Mouse (Mus musculus) intestine, embryonic 16.5 days (tissue): ENCODE data around the gene Lrmda. TPM values are rescaled to one million over a fixed set of nuclear protein-coding genes. Genes with fewer than 3 reads are reported as not detected.
A peak's percentile ranks its signal among the peaks of the same experiment; 100 is the strongest.

ENCODE experiments used
- ATAC-seq: fragments of 200-750 bp; cut with Nextera tagmentation; 2 replicates; pipeline ENCODE4 v1.8.0; 2017; ENCODE audit warnings: moderate TSS enrichment, moderate library complexity
- H3K27ac ChIP-seq: fragments of 300-500 bp; sonication (generic); 2 replicates; pipeline ENCODE4 v1.5.1; 2014; ENCODE audit warnings: mild to moderate bottlenecking, low read length
- H3K27me3 ChIP-seq: fragments of 300-500 bp; sonication (generic); replicated peaks from 2 replicates; pipeline ENCODE4 v1.6.1; 2014; ENCODE audit warnings: low read length, control low read depth, mixed read lengths; ENCODE audit not compliant: control insufficient read depth, insufficient read depth
- H3K36me3 ChIP-seq: fragments of 300-500 bp; sonication (generic); 2 replicates; pipeline ENCODE4 v1.6.1; 2014; ENCODE audit warnings: low read length, control low read depth; ENCODE audit not compliant: control insufficient read depth, insufficient read depth
- H3K4me1 ChIP-seq: fragments of 300-500 bp; sonication (generic); 2 replicates; pipeline ENCODE4 v1.6.1; 2014; ENCODE audit warnings: low read length, control low read depth, mixed read lengths; ENCODE audit not compliant: control insufficient read depth, insufficient read depth
- H3K4me2 ChIP-seq: fragments of 300-500 bp; sonication (generic); 2 replicates; pipeline ENCODE4 v1.6.1; 2014; ENCODE audit warnings: low read depth, low read length, control low read depth
- H3K4me3 ChIP-seq: fragments of 300-500 bp; sonication (generic); 2 replicates; pipeline ENCODE4 v1.5.1; 2014; ENCODE audit warnings: mild to moderate bottlenecking, low read length
- H3K9ac ChIP-seq: fragments of 300-500 bp; sonication (generic); 2 replicates; pipeline ENCODE4 v1.6.1; 2014; ENCODE audit warnings: low read depth, low read length
- H3K9me3 ChIP-seq: fragments of 300-500 bp; sonication (generic); 2 replicates; pipeline ENCODE4 v1.6.1; 2016; ENCODE audit warnings: low read length, control low read depth; ENCODE audit not compliant: control insufficient read depth
- WGBS: fragments of 180-500 bp; shearing (Covaris S2); extraction: QIAGEN DNeasy Blood & Tissue Kit; methylation state at CpG from one replicate; pipeline ENCODE4 v1.1.7; 2014; 5-methylcytosine and 5-hydroxymethylcytosine counted together
- polyA plus RNA-seq: library from polyadenylated mRNA; unstranded; fragments of >200 nt; fragmentation: Nextera tagmentation; extraction: Ambion mirVana; gene quantifications from 2 replicates; pipeline ENCODE4 v1.2.1, GENCODE M21; 2015

Lrmda gene
- polyA plus RNA-seq, 1 experiment from 2014 or later: 0.53 TPM

DNA sequence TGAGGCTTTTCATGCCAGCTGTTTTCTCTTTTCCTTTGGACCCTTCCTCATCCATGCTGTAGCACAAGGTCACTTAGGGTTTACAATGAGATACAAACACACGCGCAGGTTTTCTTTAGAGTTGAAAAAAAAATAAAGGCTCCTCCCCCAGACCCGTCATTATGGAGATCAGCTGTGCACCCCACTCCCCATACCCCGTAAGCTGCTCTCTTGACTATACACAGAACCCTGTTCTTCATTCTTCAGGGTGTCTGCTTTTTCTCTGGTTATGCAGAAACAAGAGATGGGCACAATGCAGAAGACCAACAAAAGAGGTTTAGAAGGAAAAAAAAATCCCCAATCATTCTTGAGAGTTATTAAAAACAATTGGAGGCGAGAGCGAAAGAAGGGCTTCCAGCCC, 16.8 kb downstream of the Lrmda start:
- no peak overlapping the region for H3K9ac ChIP-seq
- 48% methylated on average over 6 of the region's 6 CpGs for WGBS
- no peak overlapping the region for H3K4me2 ChIP-seq
- no peaks in the 10 kb centered on the region for H3K36me3 ChIP-seq
- H3K9me3 ChIP-seq: no peaks in the 10 kb centered on the region
- H3K4me3 ChIP-seq: no peak overlapping the region
- no peak overlapping the region for H3K27ac ChIP-seq
- peaks cover 10% of the 10 kb centered on the region for H3K4me1 ChIP-seq
- H3K27me3 ChIP-seq: no peaks in the 10 kb centered on the region
- 0 out of 2 replicates have a peak, but pooled peaks have one; percentile 5 for ATAC-seq

DNA sequence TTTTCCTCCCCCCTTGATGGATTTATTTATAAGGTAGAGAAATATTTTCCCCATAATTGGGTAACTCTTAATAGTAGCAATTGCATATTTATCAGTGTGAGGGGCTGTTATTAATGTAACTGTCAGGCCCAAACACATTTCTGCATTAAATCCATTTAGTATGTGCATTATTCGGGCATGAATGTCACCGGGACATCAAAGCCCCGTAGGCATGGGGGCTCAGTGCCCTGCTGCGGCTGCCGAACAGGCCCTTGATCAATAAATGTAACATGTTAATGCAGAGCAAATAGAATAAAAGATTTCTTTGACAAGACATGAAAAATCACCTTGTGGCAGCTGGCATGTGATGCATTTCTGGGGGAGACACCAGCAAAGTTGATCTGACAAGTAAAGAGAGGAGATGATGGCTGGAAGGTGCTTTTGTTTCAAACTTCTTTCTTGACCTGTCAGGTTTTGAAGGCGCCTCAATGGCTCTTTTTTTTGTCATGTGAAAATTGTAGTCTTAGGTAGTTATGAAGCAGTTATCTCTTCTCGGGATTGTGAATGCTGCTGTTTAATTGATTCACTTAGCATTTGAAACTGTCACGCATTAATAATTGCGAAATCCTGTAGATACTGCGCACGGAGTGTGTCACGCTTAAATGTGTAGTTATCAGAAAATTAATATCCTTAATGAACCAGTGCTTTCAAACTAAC, 17.4 kb downstream of the Lrmda start:
- H3K27ac ChIP-seq: no peak overlapping the region
- H3K4me3 ChIP-seq: no peak overlapping the region
- H3K4me1 ChIP-seq: peaks cover 10% of the 10 kb centered on the region
- H3K4me2 ChIP-seq: no peak overlapping the region
- H3K27me3 ChIP-seq: no peaks in the 10 kb centered on the region
- ATAC-seq: no peak
- no peaks in the 10 kb centered on the region for H3K9me3 ChIP-seq
- no peak overlapping the region for H3K9ac ChIP-seq
- WGBS: 73% methylated on average over 12 of the region's 12 CpGs
- H3K36me3 ChIP-seq: no peaks in the 10 kb centered on the region

DNA sequence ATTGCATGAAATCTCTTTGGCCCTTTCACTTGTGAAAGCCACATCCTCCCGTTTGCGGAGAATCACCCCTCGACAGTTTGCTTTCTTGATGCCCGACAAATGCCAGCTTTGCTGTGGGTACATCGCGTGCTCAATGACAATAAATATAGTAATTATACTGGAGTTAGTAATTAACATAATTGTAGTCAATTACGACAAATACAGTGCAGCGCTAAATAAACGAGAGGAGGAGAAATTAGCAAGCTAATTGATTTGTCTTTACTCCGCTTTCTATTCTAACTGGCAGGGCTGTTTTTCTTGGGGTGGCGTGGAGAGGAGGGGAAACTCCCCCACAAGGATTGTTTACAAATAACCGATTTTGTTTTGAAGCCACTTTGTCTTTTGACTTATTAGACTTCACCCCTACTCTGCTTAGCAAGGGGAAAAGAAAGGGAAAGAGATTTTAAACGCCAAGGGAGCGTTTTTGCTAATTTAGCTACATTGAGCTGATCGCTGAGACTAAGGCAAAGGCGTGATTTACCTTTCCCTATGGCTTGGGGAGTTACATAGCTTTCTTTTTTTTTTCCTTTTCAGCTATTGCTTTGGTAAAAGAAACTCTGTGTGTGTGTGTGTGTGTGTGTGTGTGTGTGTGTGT, 18.1 kb downstream of the Lrmda start:
- no peak overlapping the region for H3K9ac ChIP-seq
- H3K4me1 ChIP-seq: peaks cover 10% of the 10 kb centered on the region
- no peaks in the 10 kb centered on the region for H3K27me3 ChIP-seq
- ATAC-seq: no peak
- WGBS: 68% methylated on average over 16 of the region's 16 CpGs
- H3K4me2 ChIP-seq: no peak overlapping the region
- no peaks in the 10 kb centered on the region for H3K36me3 ChIP-seq
- no peak overlapping the region for H3K4me3 ChIP-seq
- no peak overlapping the region for H3K27ac ChIP-seq
- no peaks in the 10 kb centered on the region for H3K9me3 ChIP-seq

DNA sequence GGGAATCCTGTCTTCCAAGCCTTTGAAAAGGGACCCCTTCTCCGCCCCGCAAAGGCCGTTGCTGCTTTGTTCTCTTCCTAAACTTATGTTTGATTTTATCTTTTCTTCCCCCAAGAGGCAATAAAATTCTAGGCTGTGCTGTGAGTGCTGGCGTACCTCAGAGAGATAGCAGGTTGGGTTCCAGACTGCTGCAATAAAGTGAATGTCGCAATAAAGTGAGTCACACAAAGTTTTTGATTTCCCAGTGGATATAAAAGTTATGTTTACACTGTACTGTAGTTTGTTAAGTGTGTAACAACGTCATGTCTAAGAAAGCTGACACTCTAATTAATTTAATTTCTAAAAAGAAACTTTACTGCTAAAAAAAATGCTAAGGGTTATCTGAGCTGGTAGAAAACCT, 22.6 kb downstream of the Lrmda start:
- Histone ChIP-seq H3K4me3 (no peak overlapping the region), H3K4me2 (no peak overlapping the region), H3K27me3 (no peaks in the 10 kb centered on the region), H3K27ac (no peak overlapping the region), H3K9ac (no peak overlapping the region), H3K36me3 (no peaks in the 10 kb centered on the region), H3K9me3 (no peaks in the 10 kb centered on the region), H3K4me1 (no peaks in the 10 kb centered on the region)
- no peak for ATAC-seq
- WGBS: 58% methylated on average over 6 of the region's 6 CpGs

DNA sequence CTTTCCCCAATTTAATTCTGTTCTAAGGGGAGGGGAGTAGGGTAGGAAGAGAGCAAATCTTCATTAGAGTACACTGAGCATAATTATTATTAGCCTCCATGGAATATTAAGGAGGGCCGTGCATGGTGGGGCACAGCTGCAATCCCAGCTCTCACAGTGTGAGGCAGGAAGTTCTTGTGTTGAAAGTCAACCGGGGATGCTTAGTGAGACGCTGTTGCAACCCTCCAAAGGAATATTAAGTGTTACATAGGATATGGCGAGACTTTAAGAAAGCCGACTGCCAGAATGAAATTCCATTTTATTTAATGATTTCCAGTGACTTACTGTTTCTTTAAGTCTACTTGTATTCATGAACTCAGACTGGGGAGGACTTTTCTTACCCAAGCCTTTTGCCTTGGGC, 23.9 kb downstream of the Lrmda start:
- ATAC-seq: no peak
- H3K9me3 ChIP-seq: no peaks in the 10 kb centered on the region
- no peak overlapping the region for H3K9ac ChIP-seq
- H3K27me3 ChIP-seq: no peaks in the 10 kb centered on the region
- H3K4me3 ChIP-seq: no peak overlapping the region
- H3K36me3 ChIP-seq: no peaks in the 10 kb centered on the region
- 84% methylated on average over 5 of the region's 5 CpGs for WGBS
- H3K27ac ChIP-seq: no peak overlapping the region
- no peak overlapping the region for H3K4me2 ChIP-seq
- no peaks in the 10 kb centered on the region for H3K4me1 ChIP-seq

DNA sequence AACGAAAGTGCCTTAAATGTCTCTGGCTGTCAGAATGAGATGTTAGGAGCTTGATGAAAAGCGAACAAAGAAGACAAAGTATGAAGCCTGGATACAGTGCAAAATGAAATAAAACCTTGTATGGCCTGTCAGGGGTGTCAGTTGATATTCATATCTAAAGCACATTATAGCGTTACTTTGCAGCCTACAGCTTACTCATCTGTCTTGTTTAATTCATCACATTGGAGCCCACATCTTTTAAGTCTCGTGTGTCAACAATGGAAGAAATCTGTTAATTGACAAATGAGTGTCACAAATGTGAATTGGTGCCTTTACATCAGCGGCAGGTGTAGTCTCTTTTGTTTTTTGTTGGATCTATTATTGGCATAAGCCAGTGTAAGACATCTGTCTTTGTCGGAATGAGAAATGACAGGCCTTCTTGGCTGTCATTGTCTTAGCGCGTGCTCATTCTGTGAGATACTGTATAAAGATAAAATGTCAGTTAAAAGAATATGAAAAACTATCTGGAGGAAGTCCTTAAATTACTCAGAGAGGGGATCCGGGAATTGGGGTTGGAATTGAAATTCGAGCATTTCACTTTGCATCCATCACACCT, 26.8 kb downstream of the Lrmda start:
- 83% methylated on average over 10 of the region's 10 CpGs for WGBS
- Histone ChIP-seq H3K4me3 (no peak overlapping the region), H3K9ac (no peak overlapping the region), H3K27ac (no peak overlapping the region), H3K9me3 (no peaks in the 10 kb centered on the region), H3K4me2 (no peak overlapping the region), H3K36me3 (no peaks in the 10 kb centered on the region), H3K4me1 (no peaks in the 10 kb centered on the region), H3K27me3 (no peaks in the 10 kb centered on the region)
- ATAC-seq: no peak

DNA sequence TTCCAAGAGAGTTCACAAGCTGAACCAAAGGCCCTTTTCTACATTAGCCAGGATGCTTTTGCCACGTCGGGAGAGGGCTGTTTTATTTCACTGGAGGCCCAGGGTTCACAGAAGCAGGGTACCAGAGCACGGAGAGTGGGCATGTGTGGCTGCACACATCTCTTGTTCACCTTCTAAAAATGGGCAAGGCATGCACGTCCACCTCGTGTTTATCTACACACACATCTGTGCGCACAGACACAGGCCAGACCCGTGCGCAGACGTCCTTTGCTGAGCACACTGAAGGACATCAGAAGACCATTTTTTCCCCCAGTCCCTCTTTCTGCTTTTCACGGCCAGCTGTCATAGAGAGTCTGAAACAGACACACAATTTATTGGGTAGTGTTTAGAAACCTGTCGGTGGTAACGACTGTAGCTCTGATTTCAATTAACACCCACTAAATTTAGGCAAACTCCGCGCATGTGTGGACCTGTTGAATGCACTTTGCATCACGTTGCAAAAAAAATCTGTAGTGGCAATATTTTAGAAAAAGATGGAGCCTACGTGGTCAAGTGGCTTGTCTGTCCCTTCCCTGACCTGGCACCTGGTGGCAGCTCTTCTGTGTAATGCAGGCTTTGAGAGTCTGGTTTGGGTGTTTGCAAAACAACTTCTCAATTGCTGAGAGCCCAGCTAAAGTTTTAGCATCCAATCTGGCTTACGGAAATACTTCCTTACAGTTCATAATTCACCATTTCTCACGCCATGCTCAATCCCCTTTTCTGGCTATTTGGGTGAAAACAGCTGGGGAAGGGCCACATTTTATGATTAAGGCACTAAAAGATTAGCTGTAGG, 28.8 kb downstream of the Lrmda start:
- Histone ChIP-seq H3K4me1 (peaks cover 6% of the 10 kb centered on the region; the same call in 1 of the 2 replicates), H3K36me3 (no peaks in the 10 kb centered on the region), H3K27me3 (no peaks in the 10 kb centered on the region), H3K9me3 (no peaks in the 10 kb centered on the region), H3K4me3 (no peak overlapping the region), H3K9ac (no peak overlapping the region), H3K4me2 (no peak overlapping the region), H3K27ac (no peak overlapping the region)
- 59% methylated on average over 18 of the region's 18 CpGs for WGBS
- ATAC-seq: 0 out of 2 replicates have a peak, but pooled peaks have one; percentile 26

DNA sequence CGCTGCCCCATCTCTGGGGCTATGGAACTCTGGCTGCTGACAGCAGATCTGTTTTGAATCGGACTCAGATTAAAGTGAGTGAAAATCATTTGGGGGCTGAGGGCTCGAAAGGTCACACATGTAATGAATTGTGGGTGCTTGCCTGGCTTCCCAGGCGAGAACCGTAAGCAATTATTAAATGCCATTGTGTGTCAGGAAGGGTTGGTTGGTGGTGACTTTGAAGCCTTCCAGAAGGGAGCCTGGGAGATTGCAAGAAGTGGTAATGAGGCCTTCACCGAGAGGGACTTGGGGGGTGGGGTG, 29.3 kb downstream of the Lrmda start:
- Histone ChIP-seq H3K27ac (no peak overlapping the region), H3K36me3 (no peaks in the 10 kb centered on the region), H3K4me3 (no peak overlapping the region), H3K9ac (no peak overlapping the region), H3K4me2 (no peak overlapping the region), H3K9me3 (no peaks in the 10 kb centered on the region), H3K27me3 (no peaks in the 10 kb centered on the region), H3K4me1 (peaks cover 6% of the 10 kb centered on the region; the same call in 1 of the 2 replicates)
- ATAC-seq: no peak
- WGBS: 65% methylated on average over 6 of the region's 6 CpGs

DNA sequence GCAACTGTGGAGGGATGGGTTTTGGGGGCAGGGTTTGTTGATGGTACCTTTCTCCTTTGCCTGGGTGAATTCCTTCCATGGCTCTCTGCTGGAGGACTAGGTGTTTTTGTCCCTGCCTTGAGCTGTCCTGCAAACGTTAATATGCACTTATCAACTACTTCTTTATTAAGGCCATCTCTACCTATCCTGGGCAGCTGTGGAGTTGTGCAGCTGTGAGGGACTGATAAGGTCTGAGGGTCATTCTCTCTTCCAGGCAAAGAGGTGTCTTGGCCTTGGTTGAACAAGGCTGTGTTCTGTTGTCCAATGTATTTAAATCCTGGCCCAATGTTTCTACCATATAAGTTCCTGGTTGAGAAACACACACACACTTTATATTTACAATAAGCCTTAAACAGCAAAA, 29.8 kb downstream of the Lrmda start:
- H3K27me3 ChIP-seq: no peaks in the 10 kb centered on the region
- peaks cover 6% of the 10 kb centered on the region; the same call in 1 of the 2 replicates for H3K4me1 ChIP-seq
- no peak overlapping the region for H3K4me2 ChIP-seq
- no peaks in the 10 kb centered on the region for H3K9me3 ChIP-seq
- 47% methylated on average over 1 of the region's 1 CpGs for WGBS
- no peak overlapping the region for H3K27ac ChIP-seq
- H3K4me3 ChIP-seq: no peak overlapping the region
- H3K9ac ChIP-seq: no peak overlapping the region
- ATAC-seq: no peak
- no peaks in the 10 kb centered on the region for H3K36me3 ChIP-seq
